Mouse (Mus musculus) right cerebral cortex, postnatal 4 days (tissue): Measurements from ENCODE around the gene Gm2696.

Source experiments
- DNase-seq: peaks from one replicate; pipeline ENCODE4 v3.0.0-alpha.2; 2022

Gene Gm2696

DNA sequence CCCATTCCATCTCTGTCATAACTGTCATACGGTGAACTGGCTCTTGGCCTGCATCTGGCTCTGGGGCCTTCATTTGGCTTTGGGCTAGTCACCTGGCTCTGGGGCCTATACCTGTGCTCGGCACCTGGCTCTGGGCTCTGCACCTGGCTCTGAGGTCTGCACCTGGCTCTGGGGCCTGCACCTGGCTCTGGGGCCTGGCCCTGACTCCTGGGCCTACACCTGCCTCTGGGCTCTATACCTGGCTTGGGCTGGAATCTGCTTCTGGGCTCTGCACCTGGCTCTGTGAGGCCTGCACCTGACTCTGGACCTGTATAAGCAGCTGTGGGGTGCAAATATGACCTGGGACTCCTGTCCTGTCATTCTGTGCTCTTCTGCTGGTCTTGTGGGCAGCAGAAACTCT is 33.1 kb downstream of the Gm2696 start:
- no peak for DNase-seq

DNA sequence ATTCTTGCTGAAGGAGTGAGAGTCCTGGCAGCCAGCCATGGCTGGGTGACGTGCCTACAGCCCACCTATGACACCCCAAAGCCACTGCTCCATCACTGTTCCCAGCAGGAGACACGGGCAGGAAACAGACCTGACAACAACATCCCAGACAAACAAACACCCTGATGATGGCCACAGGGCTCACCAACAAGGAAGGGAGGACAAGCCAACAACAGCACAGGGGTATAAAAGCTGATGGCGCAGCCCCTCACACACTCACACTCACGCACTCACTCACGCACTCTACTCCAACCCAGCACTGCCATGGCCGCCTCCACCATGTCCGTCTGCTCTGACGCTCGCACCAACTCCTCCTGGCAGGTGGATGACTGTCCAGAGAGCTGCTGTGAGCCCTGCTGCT is 38.1 kb downstream of the Gm2696 start, which contains the start of gene Gm10318:
Gene Gm10318, plus strand, starts transcription at position 301 of the 400 bp plus-strand sequence.
- DNase-seq: no peak

- no peak for DNase-seq
Measured at GRCm38 (mm10) chr10:77861675-77862074, 47.2 kb downstream of the Gm2696 start, which contains the start of gene Gm3285. Gm3285 (plus strand) TSS chr10:77861975.

DNA sequence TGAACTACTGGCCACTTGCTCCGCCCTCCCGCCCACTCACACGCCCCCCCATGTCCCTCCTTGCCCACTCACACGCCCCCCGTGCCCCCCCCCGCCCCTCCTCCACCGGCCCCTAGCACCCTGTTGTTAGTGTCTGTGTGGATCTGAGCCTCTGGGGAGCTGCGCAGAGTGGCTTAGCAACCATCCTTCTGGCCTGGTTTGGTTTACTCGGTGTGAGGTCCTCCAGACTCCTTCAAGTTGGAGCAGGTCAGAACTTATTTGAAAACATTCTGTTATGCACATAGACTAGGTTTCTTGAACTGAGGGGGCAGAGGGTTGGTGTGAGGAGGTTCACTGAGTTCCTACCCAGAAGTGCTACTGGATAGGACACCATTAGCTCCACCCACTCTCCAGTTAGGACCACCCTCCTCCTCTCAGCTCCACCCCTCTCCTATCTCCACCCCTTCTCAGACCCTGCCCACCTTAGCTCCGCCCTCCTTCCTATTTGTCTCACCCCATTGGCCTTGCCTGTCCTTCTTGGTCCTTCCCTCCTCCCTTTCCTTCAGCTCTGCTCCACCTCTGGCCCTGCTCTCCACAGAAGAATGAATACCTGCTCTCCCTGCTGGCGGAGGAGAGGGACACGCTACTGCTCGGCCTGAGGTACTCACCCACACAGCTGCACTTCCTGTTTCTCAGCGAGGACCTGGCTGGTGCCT is 49.7 kb downstream of the Gm2696 start:
- DNase-seq: no peak

DNA sequence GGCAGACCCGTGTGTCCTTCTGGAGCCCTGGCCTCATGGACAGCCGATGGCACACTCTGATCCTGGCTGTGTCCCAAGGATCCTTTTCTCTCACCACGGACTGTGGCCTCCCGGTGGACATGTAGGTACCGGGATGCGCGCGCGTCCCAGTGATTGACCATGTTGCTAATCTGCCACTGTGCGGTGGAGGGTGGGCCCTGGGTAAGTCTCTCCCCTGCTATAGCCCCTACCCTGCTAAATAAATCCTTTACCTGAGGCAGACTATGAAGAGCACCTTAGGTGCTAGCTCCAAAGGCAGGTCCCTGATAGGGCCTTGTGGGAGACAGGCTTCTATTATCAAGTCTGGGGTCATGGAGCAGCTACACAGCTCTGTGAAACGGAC is 50.3 kb downstream of the Gm2696 start:
- DNase-seq: no peak

GRCm38 (mm10) chr10:77867546-77867945 is 53.1 kb downstream of the Gm2696 start:
- DNase-seq: no peak

DNA sequence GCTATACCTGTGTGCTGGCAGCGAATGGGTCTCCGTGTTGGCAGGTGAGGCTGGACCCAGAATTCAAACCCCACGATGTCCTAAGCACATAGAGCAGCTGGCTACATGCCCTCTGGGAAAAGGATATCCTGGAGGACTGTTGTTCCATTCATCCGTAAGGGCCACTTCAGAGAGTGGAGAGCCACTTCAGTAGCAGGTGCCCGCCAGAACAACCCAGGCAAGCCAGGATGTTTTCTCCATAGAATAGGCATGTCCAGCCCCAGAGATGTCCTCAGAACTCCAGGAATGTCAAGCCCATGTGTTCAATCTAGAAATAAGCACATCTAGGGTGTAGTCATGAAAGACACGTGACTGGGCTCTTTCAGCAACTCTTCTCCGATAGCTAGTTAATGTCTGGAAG is 55.2 kb downstream of the Gm2696 start:
- no peak for DNase-seq

GRCm38 (mm10) chr10:77878985-77879384 is 64.5 kb downstream of the Gm2696 start:
- DNase-seq: no peak

GRCm38 (mm10) chr10:77880305-77880704 is 65.8 kb downstream of the Gm2696 start:
- no peak for DNase-seq

DNA sequence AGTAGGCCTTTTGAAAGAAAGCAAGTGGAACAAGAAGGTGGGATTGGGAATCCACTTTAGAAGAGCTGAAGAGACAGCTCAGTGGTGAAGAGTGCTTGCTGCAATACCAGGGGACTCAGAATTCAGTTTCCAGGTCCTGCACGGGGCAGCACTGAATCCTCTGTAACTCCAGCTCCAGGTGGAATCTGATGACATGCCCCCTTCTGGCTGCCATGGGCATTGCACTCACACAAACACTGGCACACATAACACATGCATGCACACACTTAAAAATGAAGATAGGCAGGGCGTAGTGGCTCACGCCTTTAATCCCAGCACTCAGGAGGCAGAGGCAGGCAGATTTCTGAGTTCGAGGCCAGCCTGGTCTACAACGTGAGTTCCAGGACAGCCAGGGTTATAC is 68.1 kb downstream of the Gm2696 start:
- DNase-seq: no peak
